Mouse (Mus musculus) olfactory bulb, adult 2 months (tissue): ENCODE data around the gene Gm26741. TPM values are rescaled to one million over a fixed set of nuclear protein-coding genes. Genes with fewer than 3 reads are reported as not detected.
"Not testable (repeated sequence)": the region's sequence is repeated elsewhere in the genome, so short reads cannot be mapped to it uniquely, and the experiment has no call there.

Experiments used
- H3K27ac ChIP-seq: fragments of 200-500 bp; 2 replicates; pipeline ENCODE4 v1.5.1; 2012; ENCODE audit warnings: low read depth, low read length; ENCODE audit not compliant: insufficient read depth
- H3K4me1 ChIP-seq: fragments of 200-500 bp; 2 replicates; pipeline ENCODE4 v1.6.1; 2012; ENCODE audit warnings: low read length; ENCODE audit not compliant: control insufficient read depth, insufficient read depth
- H3K4me3 ChIP-seq: fragments of 200-500 bp; 2 replicates; pipeline ENCODE4 v1.5.1; 2012; ENCODE audit warnings: mild to moderate bottlenecking, low read depth, low read length, moderate library complexity; ENCODE audit not compliant: insufficient read depth
- CTCF ChIP-seq: fragments of 200-500 bp; IDR thresholded peaks from 2 replicates; pipeline ENCODE4 v1.5.1; 2012; ENCODE audit warnings: low read depth, mild to moderate bottlenecking, low read length, moderate library complexity; ENCODE audit not compliant: insufficient read depth
- POLR2A ChIP-seq: fragments of 200-500 bp; IDR thresholded peaks from 2 replicates; pipeline ENCODE4 v1.6.1; 2012; ENCODE audit warnings: mild to moderate bottlenecking, low read depth, low read length, moderate library complexity; ENCODE audit not compliant: insufficient read depth
- WGBS: fragments of 180-500 bp; shearing (Covaris S2); methylation state at CpG from one replicate; pipeline ENCODE4 v1.1.7; 2018; 5-methylcytosine and 5-hydroxymethylcytosine counted together
- polyA plus RNA-seq: library from polyadenylated mRNA; stranded (reverse); fragments of >200 nt; gene quantifications from 2 replicates; pipeline ENCODE4 v1.2.4, GENCODE M21; 2012; ENCODE audit warnings: low replicate concordance; ENCODE audit not compliant: missing spikeins, insufficient read depth, insufficient read length

Gene Gm26741
- not detected in 2 replicates for polyA plus RNA-seq

- Histone ChIP-seq H3K27ac (no peak within 1 kb of the TSS), H3K4me3 (no peak within 1 kb of the TSS), H3K4me1 (no peaks in the 10 kb centered on the region)
- WGBS, result 76% methylated on average over 2 of the region's 2 CpGs
- TF ChIP-seq POLR2A (no peak), CTCF (no peak)
Measured at GRCm38 (mm10) chr10:52358467-52358866, at the start of gene Gm26741. TSS of gene Gm26741 (plus strand) at chr10:52358767.

GRCm38 (mm10) chr10:52309196-52309595 is 49.4 kb upstream of the Gm26741 start:
- TF ChIP-seq POLR2A, result no peak
- TF ChIP-seq CTCF, result no peak
- 81% methylated on average over 8 of the region's 8 CpGs for WGBS
- no peak overlapping the region for H3K27ac ChIP-seq

DNA sequence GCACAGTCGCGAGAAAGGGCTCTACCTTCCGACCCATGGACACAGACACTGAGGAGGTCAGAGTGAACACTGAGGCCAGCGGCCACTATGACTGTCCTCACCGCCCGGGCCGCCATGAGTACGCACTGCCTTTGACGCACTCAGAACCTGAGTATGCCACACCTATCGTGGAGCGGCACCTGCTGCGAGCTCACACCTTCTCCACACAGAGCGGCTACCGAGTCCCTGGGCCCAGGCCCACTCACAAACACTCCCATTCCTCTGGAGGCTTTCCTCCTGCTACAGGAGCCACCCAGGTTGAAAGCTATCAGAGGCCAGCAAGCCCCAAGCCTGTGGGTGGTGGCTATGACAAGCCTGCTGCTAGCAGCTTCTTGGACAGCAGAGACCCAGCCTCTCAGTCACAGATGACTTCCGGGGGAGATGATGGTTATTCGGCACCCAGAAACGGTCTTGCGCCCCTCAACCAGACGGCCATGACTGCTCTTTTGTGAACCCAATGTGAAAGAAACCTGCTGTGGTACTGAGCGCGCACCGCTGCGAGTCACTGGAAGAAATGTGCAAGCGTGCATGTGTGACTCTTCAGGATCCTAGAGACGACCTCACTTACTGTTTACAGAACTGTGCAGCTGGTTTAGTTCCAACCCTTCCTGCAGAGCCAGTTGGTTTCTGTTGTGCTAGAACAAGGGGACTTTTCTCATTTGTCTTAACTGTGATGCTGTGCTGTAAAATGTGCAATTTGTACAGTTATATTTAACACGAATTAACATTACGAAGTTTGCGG is 38.9 kb upstream of the Gm26741 start:
- WGBS, result 78% methylated on average over 28 of the region's 28 CpGs
- 0 out of 2 replicates have a peak, but pooled peaks cover 4% of the 10 kb centered on the region for H3K4me1 ChIP-seq
- no peak overlapping the region for H3K4me3 ChIP-seq
- no peak overlapping the region for H3K27ac ChIP-seq
- TF ChIP-seq POLR2A (no peak), CTCF (no peak)

More at GRCm38 (mm10) chr10:52309196-52309595, 49.4 kb upstream of the Gm26741 start:
- Histone ChIP-seq H3K4me3 (no peak overlapping the region), H3K4me1 (no peaks in the 10 kb centered on the region)

- Histone ChIP-seq H3K4me1 (0 out of 2 replicates have a peak, but pooled peaks cover 4% of the 10 kb centered on the region), H3K27ac (no peak overlapping the region), H3K4me3 (no peak overlapping the region)
- WGBS, result 95% methylated on average over 3 of the region's 3 CpGs
- TF ChIP-seq CTCF, result no peak
- no peak for TF ChIP-seq POLR2A
Measured at GRCm38 (mm10) chr10:52321918-52322317, 36.6 kb upstream of the Gm26741 start.

DNA sequence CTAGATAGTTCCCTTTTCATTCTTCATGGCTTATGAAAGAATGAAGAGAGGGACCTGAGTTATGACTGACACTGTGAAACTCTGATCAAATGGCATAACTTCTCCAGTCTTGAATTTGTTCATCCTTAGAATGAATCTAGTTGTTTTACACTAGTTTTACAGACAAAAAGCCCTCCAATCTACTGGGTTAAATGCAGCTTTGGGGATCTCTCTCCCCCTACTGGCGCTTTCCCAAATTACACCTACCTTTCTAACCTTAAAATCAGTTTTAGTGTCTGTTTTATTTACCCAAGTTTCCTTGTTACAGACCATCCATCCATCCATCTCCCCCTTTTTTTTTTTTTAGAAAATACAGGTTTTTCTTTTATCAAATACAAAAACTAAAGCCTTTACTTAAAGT is 27.6 kb upstream of the Gm26741 start:
- WGBS, result 0% methylated on average over 1 of the region's 1 CpGs
- Histone ChIP-seq H3K4me1 (no peaks in the 10 kb centered on the region), H3K27ac (no peak overlapping the region), H3K4me3 (no peak overlapping the region)
- TF ChIP-seq POLR2A (no peak), CTCF (no peak)

GRCm38 (mm10) chr10:52343324-52343723 is 15.2 kb upstream of the Gm26741 start:
- H3K4me3 ChIP-seq, H3K27ac ChIP-seq, H3K4me1 ChIP-seq: not testable (repeated sequence)
- 94% methylated on average over 4 of the region's 4 CpGs for WGBS

DNA sequence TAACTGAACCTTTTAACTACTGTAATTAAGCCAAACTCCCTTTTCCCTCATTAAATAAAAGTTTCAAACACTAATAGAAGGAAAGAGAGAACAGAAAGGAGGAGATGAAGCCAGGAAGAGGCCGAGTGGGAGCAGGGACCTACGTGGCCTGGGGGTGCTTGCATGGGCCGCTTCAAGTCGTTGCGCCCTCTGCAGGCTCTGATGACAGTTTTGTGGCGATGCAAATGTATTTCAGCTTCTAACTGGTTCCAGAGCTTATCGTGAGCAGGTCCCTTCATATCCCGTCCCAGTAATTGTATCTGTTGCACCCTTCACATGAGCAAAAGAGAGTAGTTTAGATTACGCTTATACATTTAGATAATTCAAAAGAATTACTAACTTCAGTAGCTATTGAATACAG is 5.4 kb upstream of the Gm26741 start:
- 64% methylated on average over 9 of the region's 9 CpGs for WGBS
- no peak overlapping the region for H3K4me3 ChIP-seq
- no peaks in the 10 kb centered on the region for H3K4me1 ChIP-seq
- TF ChIP-seq CTCF (no peak), POLR2A (no peak)
- H3K27ac ChIP-seq, result no peak overlapping the region

DNA sequence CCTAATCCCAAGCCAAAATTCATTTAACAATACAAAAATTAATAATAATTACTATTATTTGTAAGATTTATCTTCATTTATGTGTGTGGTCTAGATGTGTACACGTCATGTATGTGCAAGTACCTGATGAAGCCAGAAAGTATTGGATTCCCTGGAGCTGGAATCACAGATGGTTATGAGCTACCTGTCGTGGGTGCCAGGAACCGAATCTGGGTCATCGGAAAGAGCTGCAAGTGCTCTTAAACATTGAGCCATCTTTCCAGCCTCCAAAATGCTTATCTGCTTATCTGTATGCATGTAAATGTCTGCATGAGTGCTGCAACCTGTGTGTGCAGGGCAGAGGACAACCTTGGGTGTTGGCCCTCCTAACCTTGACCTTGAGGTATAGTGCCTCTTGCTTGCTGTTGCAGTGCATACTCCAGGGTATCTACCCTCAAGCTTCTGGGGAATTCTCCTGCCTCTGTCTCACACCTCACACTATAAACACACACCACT is 1.7 kb downstream of the Gm26741 start:
- no peak overlapping the region for H3K27ac ChIP-seq

DNA sequence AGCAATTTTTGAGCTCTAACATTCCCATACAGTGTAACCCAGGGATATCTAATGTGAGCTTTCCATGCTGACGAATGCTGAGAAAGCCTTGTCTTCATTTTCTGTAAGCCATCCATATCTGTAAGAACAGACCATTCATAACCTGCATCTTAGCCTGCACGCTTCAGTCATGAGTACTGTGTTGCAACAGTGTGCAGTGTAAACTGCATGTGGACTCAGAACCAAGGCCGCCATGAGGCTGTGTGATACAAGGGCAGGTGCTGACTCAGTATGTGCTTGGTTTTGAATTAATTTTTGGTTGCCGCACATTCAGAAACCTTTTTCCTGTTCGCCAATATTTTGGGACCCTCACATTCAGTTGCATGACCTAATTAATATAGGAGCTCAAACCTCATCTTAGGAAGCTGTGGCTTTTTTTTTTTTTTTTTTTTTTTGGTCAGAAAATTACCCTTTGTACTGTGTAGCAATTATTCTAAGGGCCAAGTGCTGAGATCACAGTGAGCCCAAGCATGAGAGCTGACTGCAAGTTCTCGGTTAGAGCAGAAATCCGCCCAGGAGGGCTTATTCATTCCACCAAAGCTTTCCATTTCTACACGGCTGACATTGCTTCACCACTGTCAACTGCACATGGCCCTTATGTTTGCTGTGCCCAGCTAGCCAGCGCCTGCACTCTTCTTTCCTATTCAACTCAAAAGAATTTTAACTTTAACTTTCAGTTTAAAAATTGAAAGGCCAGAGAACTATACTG is 2.5 kb downstream of the Gm26741 start:
- WGBS, result 78% methylated on average over 9 of the region's 9 CpGs
- H3K4me3 ChIP-seq, result no peak overlapping the region
- H3K27ac ChIP-seq, result no peak overlapping the region
- no peaks in the 10 kb centered on the region for H3K4me1 ChIP-seq
- TF ChIP-seq POLR2A (no peak), CTCF (no peak)

More for the DNA sequence above, 1.7 kb downstream of the Gm26741 start:
- WGBS, result 97% methylated on average over 4 of the region's 4 CpGs
- Histone ChIP-seq H3K4me1 (no peaks in the 10 kb centered on the region), H3K4me3 (no peak overlapping the region)
- no peak for TF ChIP-seq POLR2A
- no peak for TF ChIP-seq CTCF
